Mouse (Mus musculus): ENCODE results near the gene Gm28374. TPM values are rescaled to one million over a fixed set of nuclear protein-coding genes. Genes with fewer than 3 reads are reported as not detected.

The Gm28374 gene
- total RNA-seq, 2 experiments from 2014 or later = not detected

GRCm38 (mm10) chr19:6097847-6098246, 15.8 kb upstream of the Gm28374 start:
- DNase-seq (ENCODE audit: extremely low spot score in 1 of 2, low spot score in 2 of 2) = no peak
- intact Hi-C loops (cut with DNase I) = no loop called here

- no peak for DNase-seq (ENCODE audit: extremely low spot score in 1 of 2, low spot score in 2 of 2)
- intact Hi-C loops (cut with DNase I) = no loop called here
Observed at GRCm38 (mm10) chr19:6094119-6094518, 12.1 kb upstream of the Gm28374 start, which contains the start of gene AC131692.1. Gene AC131692.1 (plus strand): TSS chr19:6094419.

DNA sequence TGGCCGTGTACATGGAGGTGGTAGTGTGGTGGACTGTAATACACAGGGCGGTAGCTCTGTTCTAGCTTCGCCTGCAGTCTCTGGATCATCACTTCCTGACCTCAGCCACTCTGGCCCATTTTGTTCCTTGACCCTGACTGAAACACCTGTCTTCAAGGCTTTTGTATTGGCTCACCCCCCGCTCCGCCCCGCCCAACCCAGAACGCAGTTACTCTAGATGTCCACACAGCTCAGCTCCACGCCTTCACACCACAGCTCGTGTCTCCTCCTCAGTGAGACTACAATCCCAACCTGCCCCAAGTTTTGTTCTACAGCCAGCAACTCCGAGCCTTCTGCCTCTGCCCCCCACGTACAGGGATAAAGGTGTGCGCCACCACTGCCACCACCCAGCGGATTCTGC, 6.8 kb upstream of the Gm28374 start:
- DNase-seq (ENCODE audit: extremely low spot score in 1 of 2, low spot score in 2 of 2) = no peak
- intact Hi-C loops (cut with DNase I) = no loop called here

DNA sequence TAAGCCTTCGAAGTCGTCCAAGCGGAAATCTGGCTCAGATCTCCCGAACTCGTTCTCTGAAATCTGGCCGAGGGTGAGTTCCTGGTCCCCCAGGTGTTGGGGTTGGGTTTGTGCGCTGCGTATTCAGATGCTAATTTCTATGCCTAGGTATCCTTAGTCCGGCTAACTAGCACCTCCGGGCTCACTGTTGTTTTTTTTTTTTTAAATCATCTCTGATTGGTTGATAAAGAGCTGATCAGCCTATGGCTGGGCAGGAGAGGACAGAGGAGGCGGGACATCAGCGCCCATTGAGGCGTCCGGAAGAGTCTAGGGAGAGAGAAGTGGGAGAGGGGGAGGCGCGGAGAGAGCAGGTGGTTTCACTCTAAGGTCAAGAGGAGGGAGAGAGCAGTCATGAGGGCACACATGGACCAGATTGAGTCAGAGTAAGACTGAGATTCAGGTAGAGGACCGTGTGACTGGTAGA, 3.4 kb upstream of the Gm28374 start:
- intact Hi-C loops (cut with DNase I) = no loop called here

DNA sequence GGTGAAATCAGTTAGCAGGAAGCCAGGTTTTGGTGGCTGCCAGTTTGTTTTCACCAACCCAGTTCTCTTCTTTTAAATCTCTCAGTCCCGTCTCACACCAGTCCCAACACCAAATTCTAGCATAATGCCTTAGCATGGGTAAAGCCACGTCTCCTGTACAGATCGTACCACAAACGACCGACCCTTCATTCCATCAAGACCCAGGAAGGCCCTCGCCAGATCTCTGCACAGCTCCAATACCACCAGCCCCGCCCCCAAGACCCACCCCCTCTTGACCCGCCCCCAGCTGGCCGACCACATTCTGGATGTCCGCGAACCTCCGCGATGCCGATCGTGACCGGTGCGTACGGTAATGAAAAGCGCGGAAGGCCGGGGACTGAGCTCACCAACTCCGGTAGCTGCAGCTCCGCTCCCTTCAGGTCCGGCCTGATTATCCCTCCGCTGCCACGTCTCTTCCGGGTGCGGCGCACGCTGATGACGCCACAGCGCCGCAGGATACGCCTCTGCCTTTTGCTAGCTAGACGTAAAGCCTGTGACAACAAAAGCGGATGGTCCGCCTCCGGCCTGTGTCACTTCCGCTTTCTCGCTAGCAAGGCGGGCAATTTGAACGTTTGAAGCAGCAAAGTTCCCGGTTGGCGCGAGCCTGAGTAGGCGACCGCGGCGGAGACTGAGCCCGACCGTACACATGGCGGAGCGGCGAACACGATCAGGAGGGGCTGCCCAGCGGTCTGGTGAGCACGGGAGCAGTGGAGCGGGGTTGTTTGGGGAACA, 2.6 kb upstream of the Gm28374 start, which contains the start of the genes Zfpl1 and Cdca5:
TSS of gene Zfpl1 (minus strand) at position 479 of the 771 bp plus-strand sequence.
TSS of gene Cdca5 (plus strand) at position 506 of the 771 bp plus-strand sequence.
- intact Hi-C loops (cut with DNase I) = no loop called here
- peak; percentile 97 for DNase-seq (ENCODE audit: extremely low spot score in 1 of 2, low spot score in 2 of 2)

More for the DNA sequence above, 3.4 kb upstream of the Gm28374 start:
- peak in 1 of 2 experiments; percentile 69 for DNase-seq (ENCODE audit: extremely low spot score in 1 of 2, low spot score in 2 of 2)

GRCm38 (mm10) chr19:6079983-6080480, 2.0 kb downstream of the Gm28374 start, which contains the start of gene Tmem262:
Gene Tmem262 (plus strand): TSS chr19:6080033.
- intact Hi-C loops (cut with DNase I) = loop anchor here (5.0 kb wide), 1 partner anchor 37 kb away; the partner anchor contains the start of gene Sac3d1
- DNase-seq (ENCODE audit: extremely low spot score in 1 of 2, low spot score in 2 of 2) = no peak

GRCm38 (mm10) chr19:6076564-6077393, 5.3 kb downstream of the Gm28374 start, which contains the start of gene Vps51:
Gene Vps51 (minus strand): TSS chr19:6077231.
- intact Hi-C loops (cut with DNase I) = loop anchor here (5.0 kb wide), 1 partner anchor 41 kb away; the partner anchor contains the start of gene Sac3d1
- peak; percentile 86 to 89 for DNase-seq (ENCODE audit: extremely low spot score in 1 of 2, low spot score in 2 of 2)

GRCm38 (mm10) chr19:6073889-6074288, 8.2 kb downstream of the Gm28374 start:
- no peak for DNase-seq (ENCODE audit: extremely low spot score in 1 of 2, low spot score in 2 of 2)
- intact Hi-C loops (cut with DNase I) = no loop called here

DNA sequence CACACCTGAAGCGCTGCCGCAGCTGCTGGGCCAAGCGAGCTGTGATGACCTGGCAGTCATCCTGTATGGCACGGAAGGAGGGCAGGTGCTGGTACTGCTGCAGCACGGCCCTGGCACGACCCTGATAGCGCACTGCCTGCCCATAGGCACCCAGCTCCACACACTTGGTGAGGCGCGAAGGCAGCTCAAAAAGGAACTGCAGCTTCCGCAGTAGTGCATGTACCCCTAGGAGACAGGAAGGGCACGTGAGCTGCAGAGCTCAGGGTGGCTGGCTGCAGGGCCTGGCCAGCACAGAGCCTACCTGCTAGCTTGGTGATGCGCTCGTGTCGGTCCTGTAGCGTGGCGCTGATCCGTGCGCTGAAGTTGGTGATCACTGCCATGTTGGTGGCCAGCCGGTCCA, 10.8 kb downstream of the Gm28374 start:
- intact Hi-C loops (cut with DNase I) = no loop called here
- no peak for DNase-seq (ENCODE audit: extremely low spot score in 1 of 2, low spot score in 2 of 2)

DNA sequence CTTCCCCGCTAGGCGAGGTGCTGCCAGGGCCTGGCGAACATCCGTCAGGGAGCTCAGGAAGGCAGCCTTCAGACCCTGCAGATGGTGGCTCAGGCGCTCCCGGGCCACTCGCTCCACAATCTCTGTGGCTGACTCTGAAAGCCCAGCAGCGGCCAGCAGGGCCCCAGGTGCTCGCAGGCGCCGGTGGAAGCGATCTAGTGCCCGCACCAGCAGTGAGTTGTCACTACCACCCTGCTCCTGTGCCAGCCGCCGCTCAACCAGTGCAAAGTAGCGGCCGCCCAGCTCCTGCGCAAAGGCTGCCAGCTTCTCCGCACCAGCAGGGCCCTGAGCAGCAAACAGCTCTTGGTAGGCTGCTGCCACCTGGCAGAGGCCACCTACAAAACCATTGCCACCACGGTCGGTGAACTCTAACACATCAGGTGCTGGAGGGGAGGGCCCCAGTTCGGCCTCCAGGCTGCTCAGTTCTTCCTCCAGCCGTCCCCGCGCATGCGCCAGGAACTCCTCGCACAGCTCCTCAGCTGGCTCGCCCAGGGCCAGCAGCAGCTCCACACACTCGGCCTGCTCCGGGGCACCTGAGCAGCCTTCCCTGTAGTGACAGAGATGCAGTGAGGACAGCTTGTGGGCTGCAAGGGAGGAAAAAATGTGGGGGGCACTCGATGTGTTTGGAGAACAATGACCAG, 11.3 kb downstream of the Gm28374 start:
- intact Hi-C loops (cut with DNase I) = no loop called here
- DNase-seq (ENCODE audit: extremely low spot score in 1 of 2, low spot score in 2 of 2) = no peak

- intact Hi-C loops (cut with DNase I) = no loop called here
- no peak for DNase-seq (ENCODE audit: extremely low spot score in 1 of 2, low spot score in 2 of 2)
Observed at GRCm38 (mm10) chr19:6069851-6070250, 12.2 kb downstream of the Gm28374 start.

GRCm38 (mm10) chr19:6068951-6069350, 13.1 kb downstream of the Gm28374 start:
- no peak for DNase-seq (ENCODE audit: extremely low spot score in 1 of 2, low spot score in 2 of 2)
- intact Hi-C loops (cut with DNase I) = no loop called here

GRCm38 (mm10) chr19:6067724-6068415, 14.2 kb downstream of the Gm28374 start, which contains the start of gene Tm7sf2:
Gene Tm7sf2 (minus strand): TSS chr19:6068373.
- intact Hi-C loops (cut with DNase I) = no loop called here
- peak; percentile 91 to 94 for DNase-seq (ENCODE audit: extremely low spot score in 1 of 2, low spot score in 2 of 2)

- intact Hi-C loops (cut with DNase I) = no loop called here
- peak; percentile 72 to 90 for DNase-seq (ENCODE audit: extremely low spot score in 1 of 2, low spot score in 2 of 2)
Observed at GRCm38 (mm10) chr19:6067011-6067723, 14.9 kb downstream of the Gm28374 start.

GRCm38 (mm10) chr19:6066571-6066970, 15.5 kb downstream of the Gm28374 start:
- peak in 1 of 2 experiments; percentile 50 for DNase-seq (ENCODE audit: extremely low spot score in 1 of 2, low spot score in 2 of 2)
- intact Hi-C loops (cut with DNase I) = no loop called here

- intact Hi-C loops (cut with DNase I) = no loop called here
Observed at GRCm38 (mm10) chr19:6063081-6063480, 19.0 kb downstream of the Gm28374 start.

DNA sequence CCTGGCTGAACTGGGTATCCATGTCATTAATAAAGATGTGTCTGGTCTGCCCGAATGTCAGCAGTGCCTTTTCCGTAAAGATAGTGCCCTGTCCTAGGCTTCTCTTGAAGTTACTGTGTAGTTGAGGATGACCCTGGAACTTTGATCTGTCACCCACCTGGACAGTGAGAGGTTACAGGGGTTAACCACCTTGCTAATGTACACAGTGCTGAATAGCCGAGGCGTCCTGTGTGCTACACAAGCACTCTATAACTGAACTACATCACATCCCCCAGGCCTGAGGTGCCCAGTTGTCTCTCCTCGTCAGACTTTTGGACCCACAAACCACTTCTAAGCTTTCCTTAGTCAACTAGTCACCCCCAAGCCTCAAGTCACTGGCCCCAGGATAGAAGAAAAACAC, 19.6 kb downstream of the Gm28374 start:
- DNase-seq (ENCODE audit: extremely low spot score in 1 of 2, low spot score in 2 of 2) = no peak
- intact Hi-C loops (cut with DNase I) = no loop called here

More at GRCm38 (mm10) chr19:6063081-6063480, 19.0 kb downstream of the Gm28374 start:
- DNase-seq (ENCODE audit: extremely low spot score in 1 of 2, low spot score in 2 of 2) = no peak

Data from left cerebral cortex, postnatal 10 days (tissue).